Mouse (Mus musculus) frontal cortex, postnatal 25 days (tissue): ENCODE measurements at regions not wholly inside any gene's neighbourhood (a gene's known extent, or its start where the extent isn't known, plus 50 kb on each side); places are given as distances from the start of the nearest gene placed in this dataset.

Source experiments
- DNase-seq, 2 experiments: peaks; one replicate each; pipeline ENCODE4 v3.0.0; 2022; ENCODE audit warnings: low spot score in 2 of 2

DNA sequence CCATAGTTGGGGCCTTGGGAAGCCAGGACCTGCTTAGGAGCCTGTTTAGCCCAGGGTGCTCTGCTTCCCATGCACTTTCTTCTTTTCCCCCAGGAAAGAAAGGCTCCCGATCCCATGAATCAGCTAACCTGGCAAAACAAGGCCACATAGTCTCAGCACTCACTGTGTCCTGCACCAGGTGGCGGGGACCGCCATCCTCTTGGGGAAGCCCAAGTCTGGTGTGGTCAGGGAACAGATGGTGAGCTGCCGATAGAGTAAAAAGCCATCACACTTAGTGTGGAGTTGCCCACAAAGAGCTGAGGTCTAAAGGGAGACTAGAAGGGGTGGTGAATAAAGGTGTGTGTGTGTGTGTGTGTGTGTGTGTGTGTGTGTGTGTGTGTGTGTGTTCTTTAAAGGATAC is 57.0 kb upstream of the Lrpap1 start:
- no peak for DNase-seq

DNA sequence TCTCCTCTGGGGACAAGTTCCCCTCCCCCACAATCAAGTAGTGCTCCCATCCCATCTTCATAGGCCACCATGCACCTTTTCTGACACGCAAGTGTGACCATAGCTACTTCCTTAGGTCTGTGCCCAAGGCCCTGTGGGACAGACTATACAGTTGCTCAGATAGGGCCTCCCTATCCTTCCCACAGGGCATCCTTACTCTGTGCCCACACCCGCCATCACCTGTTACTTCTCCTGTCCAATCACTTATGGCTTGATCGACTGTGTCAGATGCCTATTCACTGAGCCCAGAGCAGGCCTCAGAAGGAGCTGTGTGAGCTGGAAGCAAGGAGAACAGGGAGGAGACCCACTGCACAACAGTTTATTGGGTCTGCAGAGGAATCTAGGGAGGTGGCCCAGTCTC is 56.6 kb upstream of the Lrpap1 start:
- DNase-seq = no peak

DNA sequence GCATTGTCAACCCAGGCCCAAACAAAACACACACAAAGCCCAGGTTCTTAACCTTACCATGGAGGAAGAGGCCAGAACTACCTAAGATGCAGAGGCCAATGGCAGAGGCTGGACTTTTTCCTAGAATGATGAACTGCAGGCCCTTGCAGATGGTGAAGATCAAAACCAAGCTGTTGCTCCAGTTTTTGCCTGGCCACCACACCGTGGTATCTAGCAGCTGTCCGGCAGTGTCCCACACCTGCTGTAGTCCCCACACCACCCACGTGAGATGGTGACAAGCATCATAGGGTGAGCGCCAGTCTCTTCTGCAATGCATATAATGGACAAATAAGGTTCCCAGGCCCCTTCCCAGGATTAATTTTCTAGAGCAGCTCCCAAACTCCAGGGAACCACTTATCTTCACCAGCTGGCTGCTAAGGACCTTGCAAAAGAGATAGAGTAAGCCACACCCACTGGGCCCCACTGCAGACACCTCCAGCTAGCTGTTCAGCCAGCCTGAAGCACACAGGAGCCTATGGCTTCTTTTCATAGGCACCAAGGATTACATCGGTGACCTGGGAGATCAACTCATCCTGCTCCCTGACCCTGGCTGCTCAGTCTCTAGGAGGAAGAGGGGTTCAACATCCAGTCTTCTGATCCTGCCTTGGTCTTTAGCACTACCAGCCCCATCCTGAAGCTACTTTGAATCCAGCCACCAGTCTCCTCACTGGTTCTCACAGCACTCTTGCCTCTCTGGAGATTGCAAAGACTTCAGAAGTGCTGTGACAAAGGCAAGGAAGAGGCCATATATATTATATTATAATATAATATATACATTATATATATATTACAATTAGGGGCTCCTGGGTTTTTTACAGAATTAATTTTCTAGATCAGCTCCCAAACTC is 55.6 kb upstream of the Lrpap1 start:
- DNase-seq = no peak

DNA sequence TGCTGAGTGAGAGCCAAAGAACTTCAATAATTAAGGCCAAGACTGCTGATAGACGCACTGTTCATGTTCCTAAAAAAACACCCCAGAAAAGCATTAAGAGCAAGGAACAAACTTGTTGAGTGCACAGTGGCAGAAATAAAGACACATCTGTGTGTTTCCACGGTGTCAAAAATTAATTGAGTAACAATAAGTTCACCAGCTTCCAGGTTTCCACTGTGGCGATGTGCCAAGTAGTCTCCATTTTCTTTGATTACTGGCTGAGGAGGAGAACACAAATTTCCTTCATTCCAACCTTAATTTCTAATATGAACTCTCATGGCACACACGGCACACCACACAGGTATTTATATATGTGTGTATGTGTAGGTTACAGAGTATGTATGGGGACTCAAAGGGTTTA is 54.3 kb upstream of the Lrpap1 start:
- no peak for DNase-seq

DNA sequence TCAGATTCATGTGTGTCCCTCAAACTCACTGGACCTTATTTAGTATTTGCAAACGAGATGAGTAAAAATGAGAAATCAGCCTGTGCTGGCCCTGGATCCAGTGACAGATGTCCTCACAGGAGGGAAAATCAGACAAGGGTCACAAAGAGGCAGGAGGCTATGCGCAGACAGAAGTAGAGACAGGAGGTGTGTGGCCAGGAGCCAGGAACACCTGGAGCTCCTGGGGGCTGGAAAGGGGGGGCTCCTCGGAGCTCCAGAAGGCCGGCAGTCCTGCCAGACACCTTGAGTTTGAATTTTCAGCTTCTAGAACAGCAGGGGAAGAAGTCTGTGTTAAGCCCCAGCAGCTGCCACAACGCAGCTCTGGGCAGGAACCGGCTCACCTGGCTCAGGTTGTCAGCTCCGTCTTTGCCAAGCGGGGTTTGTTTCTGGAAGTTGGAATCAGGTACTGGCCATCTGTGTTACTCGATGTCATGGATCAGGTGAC is 53.7 kb upstream of the Lrpap1 start:
- DNase-seq = no peak

DNA sequence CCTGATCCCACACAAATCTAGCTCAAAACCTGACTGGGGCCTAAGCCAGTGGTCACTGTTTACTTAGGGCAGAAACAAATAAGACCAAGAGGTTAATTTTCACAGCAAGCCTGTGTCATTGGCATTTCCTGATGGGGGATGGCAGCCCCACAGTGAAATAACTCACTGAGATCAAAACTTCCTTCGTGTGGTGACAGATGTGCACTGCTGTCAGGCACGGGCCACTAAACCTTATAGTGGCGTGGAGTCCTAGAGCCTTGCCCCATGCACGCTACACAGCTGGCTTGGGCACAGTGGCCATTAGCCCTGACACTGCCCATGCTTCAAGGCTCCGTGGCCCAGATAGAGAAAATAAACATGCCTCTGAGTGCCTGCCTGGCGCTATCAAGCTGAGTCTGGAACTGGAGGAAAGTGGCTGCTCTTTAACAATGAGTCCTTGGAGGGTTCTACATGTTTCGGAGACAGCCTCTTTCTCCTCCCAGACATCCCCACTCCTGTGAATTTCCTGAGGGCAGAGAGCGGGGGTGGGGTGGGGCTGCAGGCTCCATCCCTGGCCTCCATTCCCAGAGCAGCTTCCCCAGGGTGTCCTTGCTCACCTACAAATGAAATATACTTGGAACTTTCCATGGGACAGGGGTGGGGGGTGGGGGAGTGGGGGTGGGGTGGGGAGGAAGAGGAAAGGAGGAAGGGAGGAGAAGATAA is 52.9 kb upstream of the Lrpap1 start:
- no peak for DNase-seq

DNA sequence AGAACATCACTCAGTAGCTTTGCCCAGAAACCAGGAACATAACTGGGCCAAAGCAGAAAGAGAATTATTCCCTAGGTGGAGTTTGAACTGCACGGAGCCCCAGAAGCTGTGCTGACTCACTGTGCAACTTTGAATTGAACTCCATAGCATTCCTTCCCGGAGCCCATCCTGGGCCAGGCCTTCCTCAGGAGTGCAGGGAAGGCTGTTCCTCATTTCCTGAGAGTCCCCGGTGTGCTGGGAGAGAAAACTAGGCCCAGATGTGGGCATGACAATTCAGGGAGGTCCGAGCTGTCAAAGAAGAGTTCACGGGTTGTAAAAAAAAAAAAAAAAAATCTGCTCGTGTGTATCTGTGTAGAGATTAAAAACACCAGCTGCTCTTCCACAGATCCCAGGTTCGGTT is 50.8 kb upstream of the Lrpap1 start:
- DNase-seq = no peak

DNA sequence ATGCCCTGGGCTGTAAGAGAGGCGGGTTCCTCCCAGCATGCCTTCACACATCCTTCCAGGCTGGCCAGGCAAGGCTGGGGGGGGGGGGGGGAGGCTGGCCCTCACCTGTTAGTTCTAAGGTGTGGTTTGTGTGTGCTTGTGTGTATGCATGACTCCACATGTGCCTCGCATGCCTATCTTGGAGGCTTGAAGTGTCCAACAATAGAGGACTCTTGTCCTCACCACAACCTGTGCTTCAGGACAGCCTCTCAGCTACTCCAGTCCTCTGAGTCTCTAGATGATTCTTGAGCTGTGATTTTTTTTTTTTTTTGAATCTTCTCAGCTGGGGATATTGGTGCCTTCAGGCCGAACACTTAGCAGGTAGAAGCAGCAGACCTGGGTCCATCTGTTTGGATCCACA is 50.2 kb upstream of the Lrpap1 start:
- no peak for DNase-seq
